Mouse (Mus musculus) heart, adult 2 months (tissue): ENCODE measurements around the gene Tnni1. TPM values are rescaled to one million over a fixed set of nuclear protein-coding genes. Genes with fewer than 3 reads are reported as not detected.

ENCODE experiments used
- DNase-seq, 2 experiments: peaks; one replicate each; pipeline ENCODE4 v3.0.0; 2021
- H3K27ac ChIP-seq: fragments of 200-600 bp; 2 replicates; pipeline ENCODE4 v1.8.1; 2022
- H3K27me3 ChIP-seq: fragments of 200-500 bp; 2 replicates; pipeline ENCODE4 v1.6.1; 2012; ENCODE audit warnings: mild to moderate bottlenecking, low read length, inconsistent platforms, mixed read lengths; ENCODE audit not compliant: control insufficient read depth, insufficient read depth
- H3K36me3 ChIP-seq: fragments of 200-500 bp; 2 replicates; pipeline ENCODE4 v1.6.1; 2012; ENCODE audit warnings: low read length, inconsistent platforms; ENCODE audit not compliant: control insufficient read depth, insufficient read depth
- H3K4me1 ChIP-seq: fragments of 200-500 bp; 2 replicates; pipeline ENCODE4 v1.6.1; 2011; ENCODE audit warnings: low read length; ENCODE audit not compliant: control insufficient read depth, insufficient read depth
- H3K4me3 ChIP-seq: fragments of 200-600 bp; 2 replicates; pipeline ENCODE4 v1.8.1; 2022
- H3K79me2 ChIP-seq: fragments of 200-500 bp; replicated peaks from 2 replicates; pipeline ENCODE4 v1.6.1; 2012; ENCODE audit warnings: mild to moderate bottlenecking, inconsistent platforms, low read length, moderate library complexity, mixed read lengths; ENCODE audit not compliant: control insufficient read depth, insufficient read depth
- H3K9ac ChIP-seq: fragments of 200-500 bp; 2 replicates; pipeline ENCODE4 v1.6.1; 2012; ENCODE audit warnings: low read depth, mild to moderate bottlenecking, control low read depth, inconsistent platforms, low read length, mixed read lengths
- CTCF ChIP-seq: fragments of 200-600 bp; IDR thresholded peaks from 2 replicates; pipeline ENCODE4 v1.8.1; 2022; ENCODE audit warnings: antibody characterized with exemption, mild to moderate bottlenecking, moderate library complexity
- EP300 ChIP-seq: fragments of 200-500 bp; IDR thresholded peaks from 2 replicates; pipeline ENCODE4 v1.6.1; 2011; ENCODE audit warnings: low read depth, low read length, control low read depth; ENCODE audit not compliant: insufficient read depth
- POLR2A ChIP-seq: fragments of 200-500 bp; IDR thresholded peaks from 2 replicates; pipeline ENCODE4 v1.6.1; 2011; ENCODE audit warnings: mild to moderate bottlenecking, low read depth, low read length, control low read depth; ENCODE audit not compliant: insufficient read depth
- WGBS: fragments of 180-500 bp; shearing (Covaris S2); methylation state at CpG from one replicate; pipeline ENCODE4 v1.1.7; 2018; 5-methylcytosine and 5-hydroxymethylcytosine counted together
- intact Hi-C: fragments of 180-260 bp; cut with DNase I; formaldehyde crosslinking; loops from one replicate; pipeline ENCODE4 v1.15.1; 2025
- long read RNA-seq: library from polyadenylated mRNA; stranded (forward); transcript quantifications from one replicate; pipeline ENCODE4 v2.0.0, GENCODE M21; 2021
- polyA plus RNA-seq: library from polyadenylated mRNA; depleted of rRNA; stranded (reverse); fragments of >200 nt; gene quantifications from 2 replicates; pipeline ENCODE4 v1.2.3, GENCODE M21; 2012; rRNA removed
- total RNA-seq, 2 experiments: library from RNA; stranded (reverse); gene quantifications; 2 replicates each; pipeline ENCODE4 v1.2.3; 2021

The Tnni1 gene
- 1 to 10 TPM in 1 of 2 experiments, under 1 TPM in 1; 0.84 to 1.1 TPM for total RNA-seq
- polyA plus RNA-seq = 1.3 and 2.5 TPM in 2 replicates
- long read RNA-seq, partial matches to known transcripts = 0 of 2 reads
- long read RNA-seq, other reads (novel, unspliced or antisense) = 2 of 2 reads

GRCm38 (mm10) chr1:135778780-135779535 is at the start of gene Tnni1:
Gene Tnni1 (plus strand): TSS chr1:135779434.
- Histone ChIP-seq H3K4me1 (peaks cover 16% of the 10 kb centered on the region), H3K27me3 (no peaks in the 10 kb centered on the region), H3K9ac (no peak within 1 kb of the TSS), H3K79me2 (no peaks in the 10 kb centered on the region), H3K36me3 (no peaks in the 10 kb centered on the region), H3K4me3 (no peak within 1 kb of the TSS), H3K27ac (no peak within 1 kb of the TSS; the same call in none of the 2 replicates)
- TF ChIP-seq POLR2A = no peak
- no peak for TF ChIP-seq CTCF
- no peak for TF ChIP-seq EP300
- DNase-seq = peak in 1 of 2 experiments; percentile 49
- intact Hi-C loops = no loop called here
- WGBS = 29% methylated on average over 22 of the region's 22 CpGs

- Histone ChIP-seq H3K27ac (peak overlapping the region; percentile 94), H3K4me3 (peak overlapping the region; percentile 79), H3K36me3 (no peaks in the 10 kb centered on the region; the same call in 1 of the 2 replicates), H3K27me3 (no peaks in the 10 kb centered on the region), H3K4me1 (peaks cover 21% of the 10 kb centered on the region), H3K9ac (peak overlapping the region; percentile 80), H3K79me2 (no peaks in the 10 kb centered on the region)
- intact Hi-C loops = no loop called here
- no peak for DNase-seq
- WGBS = 29% methylated on average over 4 of the region's 4 CpGs
- no peak for TF ChIP-seq CTCF
Observed at GRCm38 (mm10) chr1:135729821-135730220, 49.4 kb upstream of the Tnni1 start.

- TF ChIP-seq CTCF (no peak), EP300 (no peak), POLR2A (no peak)
- no peaks in the 10 kb centered on the region; the same call in 1 of the 2 replicates for H3K36me3 ChIP-seq
- no peaks in the 10 kb centered on the region for H3K79me2 ChIP-seq
- H3K9ac ChIP-seq = 0 out of 2 replicates have a peak overlapping the region, but pooled peaks have one; percentile 9
- peak overlapping the region; percentile 36; the same call in 1 of the 2 replicates for H3K4me3 ChIP-seq
- H3K4me1 ChIP-seq = peaks cover 25% of the 10 kb centered on the region
- H3K27ac ChIP-seq = peak overlapping the region; percentile 71
- intact Hi-C loops = no loop called here
- WGBS = 29% methylated on average over 3 of the region's 3 CpGs
- no peaks in the 10 kb centered on the region for H3K27me3 ChIP-seq
- no peak for DNase-seq
Observed at GRCm38 (mm10) chr1:135730296-135730695, 48.9 kb upstream of the Tnni1 start.

- intact Hi-C loops = no loop called here
- H3K79me2 ChIP-seq = no peaks in the 10 kb centered on the region
- peaks cover 29% of the 10 kb centered on the region for H3K4me1 ChIP-seq
Observed at GRCm38 (mm10) chr1:135731393-135731792, 47.8 kb upstream of the Tnni1 start.

GRCm38 (mm10) chr1:135731897-135732684 is 47.1 kb upstream of the Tnni1 start:
- no peaks in the 10 kb centered on the region; the same call in 1 of the 2 replicates for H3K36me3 ChIP-seq
- H3K27ac ChIP-seq = peak overlapping the region; percentile 71
- TF ChIP-seq CTCF (no peak), EP300 (no peak), POLR2A (no peak)
- intact Hi-C loops = no loop called here
- peaks cover 29% of the 10 kb centered on the region for H3K4me1 ChIP-seq
- 0 out of 2 replicates have a peak overlapping the region, but pooled peaks have one; percentile 15 for H3K9ac ChIP-seq
- peak overlapping the region; percentile 6; the same call in 1 of the 2 replicates for H3K4me3 ChIP-seq
- WGBS = 32% methylated on average over 11 of the region's 11 CpGs
- no peak for DNase-seq
- no peaks in the 10 kb centered on the region for H3K27me3 ChIP-seq
- no peaks in the 10 kb centered on the region for H3K79me2 ChIP-seq

More at GRCm38 (mm10) chr1:135731393-135731792, 47.8 kb upstream of the Tnni1 start:
- no peaks in the 10 kb centered on the region for H3K27me3 ChIP-seq
- TF ChIP-seq EP300 = no peak
- no peak for TF ChIP-seq POLR2A
- WGBS = 30% methylated on average over 7 of the region's 7 CpGs
- peak overlapping the region; percentile 6; the same call in 1 of the 2 replicates for H3K4me3 ChIP-seq
- H3K27ac ChIP-seq = peak overlapping the region; percentile 71
- DNase-seq = no peak
- H3K9ac ChIP-seq = 0 out of 2 replicates have a peak overlapping the region, but pooled peaks have one; percentile 15
- H3K36me3 ChIP-seq = no peaks in the 10 kb centered on the region; the same call in 1 of the 2 replicates
